Mouse (Mus musculus) heart, postnatal 25 days (tissue): ENCODE results near the gene Suds3. TPM values are rescaled to one million over a fixed set of nuclear protein-coding genes. Genes with fewer than 3 reads are reported as not detected.

Experiments
- DNase-seq: peaks from one replicate; pipeline ENCODE4 v3.0.0; 2022; ENCODE audit warnings: low spot score
- intact Hi-C: fragments of 180-260 bp; cut with DNase I; formaldehyde crosslinking; loops from one replicate; pipeline ENCODE4 v1.15.1; 2025
- total RNA-seq, 2 experiments: library from RNA; stranded (reverse); gene quantifications; 2 replicates each; pipeline ENCODE4 v1.2.3; 2021

Suds3 gene
- 10 to 100 TPM; 87.3 to 90.4 TPM for total RNA-seq

DNA sequence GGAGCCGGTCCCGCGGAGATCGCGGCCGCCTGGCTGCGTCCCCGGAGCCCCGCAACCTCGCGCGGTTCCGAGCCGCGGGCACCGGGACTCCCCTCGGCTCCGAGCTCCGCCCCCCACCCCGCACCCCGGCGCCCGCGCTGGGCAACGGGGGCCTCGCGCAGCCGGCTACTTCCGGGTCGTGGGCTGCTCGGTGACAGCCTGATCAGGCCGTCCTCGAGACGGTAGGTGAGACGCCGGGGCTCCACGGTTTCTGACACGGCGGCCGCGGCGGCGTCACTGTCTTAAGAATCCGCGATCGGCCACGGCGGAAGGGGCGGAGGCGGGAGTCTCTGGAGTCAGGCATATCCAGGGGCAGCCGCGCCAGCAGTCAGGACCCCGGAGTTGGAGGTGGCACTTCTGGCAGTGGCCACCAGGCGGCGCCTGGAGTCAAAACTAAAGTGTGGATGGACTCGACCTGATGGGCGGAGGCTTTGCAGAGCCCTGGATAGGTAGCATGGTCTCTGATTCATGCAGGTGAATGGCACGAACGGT lies at the start of gene Suds3:
Gene Suds3 (minus strand): TSS at position 278 of the 531 bp plus-strand sequence.
- intact Hi-C loops, result loop anchor here (5.0 kb wide), 3 partner anchors 171 to 376 kb away; partner anchors contain the start of gene Pebp1
- peak; percentile 89 for DNase-seq

- no peak for DNase-seq
- intact Hi-C loops, result no loop called here
Observed at GRCm38 (mm10) chr5:117164923-117165322, 49.0 kb upstream of the Suds3 start.

GRCm38 (mm10) chr5:117164516-117164915 lies 48.6 kb upstream of the Suds3 start:
- intact Hi-C loops, result no loop called here

GRCm38 (mm10) chr5:117163790-117164189 lies 47.9 kb upstream of the Suds3 start:
- intact Hi-C loops, result no loop called here
- no peak for DNase-seq

More at GRCm38 (mm10) chr5:117164516-117164915, 48.6 kb upstream of the Suds3 start:
- no peak for DNase-seq

- DNase-seq, result no peak
Observed at GRCm38 (mm10) chr5:117160499-117160898, 44.6 kb upstream of the Suds3 start.

GRCm38 (mm10) chr5:117159805-117160291 lies 43.9 kb upstream of the Suds3 start:
- no peak for DNase-seq
- intact Hi-C loops, result no loop called here

More at GRCm38 (mm10) chr5:117160499-117160898, 44.6 kb upstream of the Suds3 start:
- intact Hi-C loops, result no loop called here

DNA sequence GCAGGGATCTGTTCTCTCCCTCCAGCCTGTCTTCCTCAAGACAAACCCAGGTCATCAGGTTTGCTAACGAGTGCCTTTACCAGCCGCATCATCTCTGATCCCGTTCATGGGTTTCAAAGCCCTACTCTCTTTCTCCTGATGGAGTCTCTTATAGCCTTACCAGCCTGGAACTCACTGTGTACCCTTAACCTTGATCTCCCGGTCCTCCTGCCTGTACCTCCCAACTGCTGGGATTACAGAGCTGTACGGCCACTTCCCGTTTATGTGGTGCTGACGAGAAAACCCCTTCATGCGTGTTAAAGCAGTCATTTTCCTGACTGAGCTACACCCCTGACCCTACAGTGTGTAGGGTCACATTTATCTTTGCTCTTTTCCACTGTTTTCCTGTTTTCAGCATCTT lies 43.4 kb upstream of the Suds3 start:
- DNase-seq, result no peak
- intact Hi-C loops, result no loop called here

GRCm38 (mm10) chr5:117158335-117159018 lies 42.6 kb upstream of the Suds3 start:
- intact Hi-C loops, result no loop called here
- DNase-seq, result peak; percentile 52

- DNase-seq, result no peak
- intact Hi-C loops, result no loop called here
Observed at GRCm38 (mm10) chr5:117153527-117154091, 37.7 kb upstream of the Suds3 start.

DNA sequence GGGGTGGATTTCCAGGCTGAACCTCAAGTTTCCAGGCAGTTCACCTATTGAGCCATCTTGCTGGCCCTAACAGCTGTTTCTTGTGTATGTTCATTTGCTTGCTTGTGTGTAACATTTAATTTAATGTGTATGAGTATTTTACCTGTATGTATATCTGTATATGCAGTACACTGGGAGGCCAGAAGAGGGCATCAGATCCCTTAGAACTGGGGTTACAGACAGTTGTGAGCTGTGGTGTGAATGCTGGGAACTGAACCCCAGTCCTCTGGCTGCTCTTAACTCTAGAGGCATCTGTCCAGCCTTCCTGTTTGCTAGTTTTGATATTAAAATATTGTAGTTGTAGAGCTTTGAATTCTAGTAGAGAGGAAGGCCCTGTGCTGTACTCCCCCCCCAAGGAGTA lies 37.0 kb upstream of the Suds3 start:
- DNase-seq, result no peak
- intact Hi-C loops, result no loop called here

GRCm38 (mm10) chr5:117150068-117150467 lies 34.2 kb upstream of the Suds3 start:
- DNase-seq, result no peak

GRCm38 (mm10) chr5:117149054-117149942 lies 33.4 kb upstream of the Suds3 start:
- intact Hi-C loops, result no loop called here
- no peak for DNase-seq

More at GRCm38 (mm10) chr5:117150068-117150467, 34.2 kb upstream of the Suds3 start:
- intact Hi-C loops, result no loop called here

DNA sequence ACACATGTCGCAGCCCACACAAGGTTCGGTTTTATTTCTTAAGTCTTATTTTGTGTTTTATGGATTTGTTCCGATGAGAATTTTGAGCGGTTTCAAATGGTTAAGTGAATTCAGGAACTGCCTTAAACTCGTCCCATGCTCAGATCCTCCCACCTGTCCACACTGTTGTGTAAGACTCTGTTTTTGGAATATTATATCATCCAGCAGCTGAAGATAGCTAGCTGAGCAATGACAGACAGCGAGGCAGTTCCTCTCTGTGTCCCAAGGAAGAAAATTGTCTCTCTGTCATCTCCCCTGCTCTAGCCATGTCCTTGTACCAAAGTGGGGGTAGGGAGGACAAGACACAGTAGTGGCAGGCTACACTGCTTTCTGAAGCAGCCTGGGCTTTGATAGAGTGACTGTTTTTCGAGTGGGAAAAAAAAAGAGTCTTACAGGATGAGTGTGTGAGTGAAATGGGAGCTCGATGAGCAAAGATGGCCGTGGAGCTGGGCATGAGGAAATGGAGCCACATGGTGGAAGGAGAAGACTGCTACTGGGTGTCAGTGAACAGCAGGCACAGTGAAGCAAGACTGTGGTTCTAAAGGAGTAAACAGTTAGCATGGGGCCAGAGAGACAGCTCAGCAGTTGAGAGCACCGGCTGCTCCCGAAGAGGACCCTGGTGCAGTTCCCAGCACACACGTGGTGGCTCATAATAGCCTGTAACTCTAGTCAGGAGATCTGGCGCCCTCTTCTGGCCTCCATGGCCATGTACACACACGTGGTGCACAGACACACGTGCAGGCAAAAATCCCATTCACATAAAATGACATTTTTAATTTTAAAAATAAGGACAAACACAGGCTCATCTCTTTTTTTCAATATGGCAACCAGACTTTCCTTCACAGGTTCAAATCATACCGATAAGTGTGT lies 31.5 kb upstream of the Suds3 start:
- no peak for DNase-seq
- intact Hi-C loops, result no loop called here

- no peak for DNase-seq
- intact Hi-C loops, result no loop called here
Observed at GRCm38 (mm10) chr5:117146165-117146564, 30.3 kb upstream of the Suds3 start.

DNA sequence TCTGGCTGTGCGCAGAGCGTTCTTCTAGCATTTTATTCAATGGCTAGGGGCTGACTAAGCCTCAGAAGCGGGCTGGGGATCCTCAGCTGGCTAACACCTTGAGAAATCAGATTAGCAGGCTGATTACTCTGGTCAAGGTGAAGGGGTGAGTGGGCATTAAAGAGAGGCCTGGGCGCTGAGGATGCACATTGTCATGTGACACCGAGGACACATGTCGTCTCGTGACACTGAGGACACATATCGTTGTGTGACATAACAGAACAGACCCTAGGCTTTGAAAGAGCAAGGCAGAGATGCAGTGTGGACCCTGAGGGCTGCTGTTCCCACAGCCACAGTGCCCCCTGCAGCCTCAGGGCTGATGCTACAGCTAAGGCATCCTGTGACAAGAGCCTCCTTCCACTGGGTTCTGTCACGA lies 27.8 kb upstream of the Suds3 start:
- intact Hi-C loops, result no loop called here
- no peak for DNase-seq

DNA sequence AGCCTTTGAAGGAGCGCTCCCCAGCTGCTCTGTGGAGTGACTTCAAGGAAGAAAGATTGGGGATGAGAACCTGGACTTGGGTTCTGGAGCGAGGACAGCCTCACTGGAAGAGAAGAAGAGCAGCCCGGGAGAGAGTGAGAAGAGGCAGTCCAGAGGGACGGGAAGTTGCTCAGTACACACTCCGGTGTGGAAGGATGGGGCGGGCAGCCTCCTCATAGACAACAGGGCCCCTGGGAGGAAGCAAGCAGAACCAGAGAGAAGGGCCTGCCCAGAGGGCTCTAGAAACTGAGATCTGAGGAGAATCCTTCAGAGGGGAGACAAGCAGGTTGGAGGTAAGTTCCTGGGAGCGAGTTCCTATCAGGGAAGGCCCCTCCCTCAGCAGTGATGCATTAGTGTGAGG lies 24.5 kb upstream of the Suds3 start:
- DNase-seq, result no peak

DNA sequence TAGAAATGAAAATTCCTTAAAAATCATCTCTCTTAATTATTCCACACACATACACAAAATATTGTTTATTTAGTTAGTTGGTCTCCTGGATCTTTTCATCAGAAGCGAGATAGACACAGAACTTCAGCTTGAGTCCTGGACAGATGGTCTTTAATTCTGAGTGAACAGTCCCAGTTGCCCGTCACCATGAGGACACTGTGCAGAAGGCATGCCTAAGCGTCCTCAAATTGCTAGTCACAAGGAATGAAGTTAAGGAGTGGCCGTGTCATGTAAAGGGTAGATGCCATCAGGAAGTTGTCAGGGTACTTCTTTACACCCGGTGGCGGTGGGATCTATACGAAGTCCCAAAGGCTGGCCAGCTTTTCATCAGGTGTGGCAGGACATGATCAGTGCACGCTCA lies 23.9 kb upstream of the Suds3 start:
- intact Hi-C loops, result no loop called here
- no peak for DNase-seq

More for the DNA sequence above, 24.5 kb upstream of the Suds3 start:
- intact Hi-C loops, result no loop called here

- intact Hi-C loops, result no loop called here
- peak; percentile 66 for DNase-seq
Observed at GRCm38 (mm10) chr5:117138295-117138988, 22.5 kb upstream of the Suds3 start.

DNA sequence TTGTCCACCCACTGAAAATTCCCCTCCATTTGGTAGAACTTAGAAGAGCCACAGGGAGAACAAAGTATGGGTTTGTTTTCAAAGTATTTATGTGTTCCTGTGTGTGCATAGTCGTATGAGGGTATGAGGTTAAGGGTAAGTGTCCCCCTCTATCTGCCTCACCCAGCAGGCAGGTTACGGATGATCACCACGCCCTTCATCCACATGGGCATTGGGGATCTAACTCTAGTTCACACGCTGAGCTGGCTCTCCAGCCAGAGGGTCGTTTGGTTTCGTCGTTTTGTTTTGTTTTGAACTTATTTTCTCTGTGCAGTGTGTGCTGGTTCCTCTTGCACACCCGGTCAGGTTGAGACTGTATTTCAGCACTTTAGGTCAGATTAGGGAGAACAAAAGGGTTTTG lies 21.7 kb upstream of the Suds3 start:
- intact Hi-C loops, result no loop called here
- no peak for DNase-seq
